Mouse (Mus musculus) CH12.LX (cell line): ENCODE measurements around the gene Coa4.

Experiments used
- CTCF ChIP-seq, 2 experiments: IDR thresholded peaks in 1 of 2; conservative IDR thresholded peaks in 1 of 2; 2 replicates each; pipeline ENCODE4 v1.5.1; 2011 to 2012; ENCODE audit warnings: low read depth in 2 of 2, low read length in 2 of 2, improper control_type of control experiment in 1 of 2, inconsistent platforms in 1 of 2, mild to moderate bottlenecking in 1 of 2, moderate library complexity in 1 of 2
- HCFC1 ChIP-seq: IDR thresholded peaks from 2 replicates; pipeline ENCODE4 v1.6.1; 2012; ENCODE audit warnings: low read depth, mild to moderate bottlenecking, inconsistent platforms, low read length, improper control_type of control experiment
- JUND ChIP-seq: conservative IDR thresholded peaks from 2 replicates; pipeline ENCODE4 v1.6.1; 2011; ENCODE audit warnings: low read depth, low read length, improper control_type of control experiment
- MAFK ChIP-seq: IDR thresholded peaks from 2 replicates; pipeline ENCODE4 v1.6.1; 2011; ENCODE audit warnings: low read length, improper control_type of control experiment; ENCODE audit not compliant: insufficient replicate concordance
- NRF1 ChIP-seq: IDR thresholded peaks from 2 replicates; pipeline ENCODE4 v1.6.1; 2014; ENCODE audit warnings: low read depth, mild to moderate bottlenecking, inconsistent platforms, low read length, improper control_type of control experiment, moderate library complexity
- POLR2A ChIP-seq: IDR thresholded peaks from 2 replicates; pipeline ENCODE4 v1.6.1; 2011; ENCODE audit warnings: low read depth, mild to moderate bottlenecking, improper control_type of control experiment, low read length
- POLR2AphosphoS2 ChIP-seq: IDR thresholded peaks from 2 replicates; pipeline ENCODE4 v1.6.1; 2011; ENCODE audit warnings: low read depth, low read length, improper control_type of control experiment
- RAD21 ChIP-seq: IDR thresholded peaks from 2 replicates; pipeline ENCODE4 v1.6.1; 2011; ENCODE audit warnings: low read depth, mild to moderate bottlenecking, low read length, improper control_type of control experiment, moderate library complexity
- TCF12 ChIP-seq: IDR thresholded peaks from 2 replicates; pipeline ENCODE4 v1.6.1; 2014; ENCODE audit warnings: low read depth, mild to moderate bottlenecking, inconsistent platforms, low read length, improper control_type of control experiment
- ZC3H11A ChIP-seq: IDR thresholded peaks from 2 replicates; pipeline ENCODE4 v1.6.1; 2012; ENCODE audit warnings: low read depth, mild to moderate bottlenecking, inconsistent platforms, low read length, improper control_type of control experiment
- ZMIZ1 ChIP-seq: IDR thresholded peaks from 2 replicates; pipeline ENCODE4 v1.6.1; 2012; ENCODE audit warnings: low read depth, mild to moderate bottlenecking, inconsistent platforms, low read length, improper control_type of control experiment
- ZNF384 ChIP-seq: IDR thresholded peaks from 2 replicates; pipeline ENCODE4 v1.6.1; 2012; ENCODE audit warnings: low read depth, low read length, improper control_type of control experiment, inconsistent platforms

- TF ChIP-seq MAFK (no peak), JUND (no peak), ZC3H11A (no peak), HCFC1 (no peak), CTCF (conservative IDR thresholded peaks at IDR 0.05 in 1 of 2, IDR thresholded peaks at IDR 0.05 in 1 of 2; ENCODE audit: low read depth in 2 of 2, low read length in 2 of 2) (no peak), TCF12 (no peak), POLR2A (no peak), NRF1 (no peak), POLR2AphosphoS2 (no peak), RAD21 (no peak), ZNF384 (no peak), ZMIZ1 (no peak)
These were observed 2.6 kb downstream of the Coa4 start for GRCm38 (mm10) chr7:100539516-100539915.
